Mouse (Mus musculus): ENCODE measurements at regions not wholly inside any gene's neighbourhood (a gene's known extent, or its start where the extent isn't known, plus 50 kb on each side); places are given as distances from the start of the nearest gene placed in this dataset.

- Histone ChIP-seq H3K4me2 (no peak overlapping the region), H3K9ac (no peak overlapping the region), H3K27ac (no peak overlapping the region), H3K4me1 (no peaks in the 10 kb centered on the region), H3K27me3 (no peaks in the 10 kb centered on the region), H3K4me3 (no peak overlapping the region), H3K9me3 (no peaks in the 10 kb centered on the region), H3K36me3 (no peaks in the 10 kb centered on the region)
- WGBS: 21% methylated on average over 9 of the region's 9 CpGs
- no peak for ATAC-seq (ENCODE audit: borderline replicate concordance, extremely low read depth, low FRiP score, low TSS enrichment)
These were observed 62.0 kb upstream of the Egflam start for GRCm38 (mm10) chr15:7459992-7460820.

- Histone ChIP-seq H3K27ac (no peak overlapping the region), H3K4me2 (no peak overlapping the region), H3K9me3 (no peaks in the 10 kb centered on the region), H3K4me3 (no peak overlapping the region), H3K27me3 (no peaks in the 10 kb centered on the region), H3K36me3 (no peaks in the 10 kb centered on the region), H3K4me1 (no peaks in the 10 kb centered on the region), H3K9ac (no peak overlapping the region)
- 70% methylated on average over 18 of the region's 18 CpGs for whole genome bisulfite sequencing
- ATAC-seq (ENCODE audit: borderline replicate concordance, extremely low read depth, low FRiP score, low TSS enrichment): no peak
These were observed 64.4 kb upstream of the Egflam start for GRCm38 (mm10) chr15:7462549-7462948.

- 74% methylated on average over 15 of the region's 15 CpGs for WGBS
- no peak overlapping the region for H3K4me2 ChIP-seq
- no peak overlapping the region for H3K27ac ChIP-seq
- no peak overlapping the region for H3K9ac ChIP-seq
- no peak overlapping the region for H3K4me3 ChIP-seq
- H3K9me3 ChIP-seq: no peaks in the 10 kb centered on the region
- H3K4me1 ChIP-seq: no peaks in the 10 kb centered on the region
- no peaks in the 10 kb centered on the region for H3K36me3 ChIP-seq
- H3K27me3 ChIP-seq: no peaks in the 10 kb centered on the region
- ATAC-seq (ENCODE audit: borderline replicate concordance, extremely low read depth, low FRiP score, low TSS enrichment): no peak
These were observed 65.5 kb upstream of the Egflam start for GRCm38 (mm10) chr15:7463444-7464350.

- peak; percentile 85 for ATAC-seq (ENCODE audit: borderline replicate concordance, extremely low read depth, low FRiP score, low TSS enrichment)
- Histone ChIP-seq H3K27me3 (no peaks in the 10 kb centered on the region; the same call in 1 of the 2 replicates), H3K4me2 (peak overlapping the region; percentile 20; the same call in 1 of the 2 replicates), H3K4me1 (peaks cover 23% of the 10 kb centered on the region), H3K27ac (peak overlapping the region; percentile 72), H3K4me3 (no peak overlapping the region), H3K36me3 (no peaks in the 10 kb centered on the region), H3K9me3 (no peaks in the 10 kb centered on the region), H3K9ac (no peak overlapping the region)
- WGBS: 10% methylated on average over 11 of the region's 11 CpGs
These were observed 82.0 kb upstream of the Egflam start for GRCm38 (mm10) chr15:7480211-7480610.

- Histone ChIP-seq H3K4me2 (peak overlapping the region; percentile 20; the same call in 1 of the 2 replicates), H3K9ac (no peak overlapping the region), H3K4me1 (peaks cover 23% of the 10 kb centered on the region), H3K27ac (peak overlapping the region; percentile 72), H3K27me3 (no peaks in the 10 kb centered on the region; the same call in 1 of the 2 replicates), H3K9me3 (no peaks in the 10 kb centered on the region), H3K4me3 (no peak overlapping the region), H3K36me3 (no peaks in the 10 kb centered on the region)
- peak; percentile 80 for ATAC-seq (ENCODE audit: borderline replicate concordance, extremely low read depth, low FRiP score, low TSS enrichment)
- WGBS: 21% methylated on average over 5 of the region's 5 CpGs
These were observed 82.6 kb upstream of the Egflam start for GRCm38 (mm10) chr15:7480792-7481210.

GRCm38 (mm10) chr15:7483686-7484085 is 85.5 kb upstream of the Egflam start:
- whole genome bisulfite sequencing: 56% methylated on average over 5 of the region's 5 CpGs
- H3K9me3 ChIP-seq: no peaks in the 10 kb centered on the region
- H3K36me3 ChIP-seq: no peaks in the 10 kb centered on the region
- ATAC-seq (ENCODE audit: borderline replicate concordance, extremely low read depth, low FRiP score, low TSS enrichment): no peak
- H3K4me3 ChIP-seq: no peak overlapping the region
- no peak overlapping the region for H3K4me2 ChIP-seq
- no peaks in the 10 kb centered on the region; the same call in 1 of the 2 replicates for H3K27me3 ChIP-seq
- no peak overlapping the region for H3K9ac ChIP-seq
- no peak overlapping the region for H3K27ac ChIP-seq
- peaks cover 23% of the 10 kb centered on the region for H3K4me1 ChIP-seq

GRCm38 (mm10) chr15:7491091-7491490 is 92.9 kb upstream of the Egflam start:
- Histone ChIP-seq H3K9ac (no peak overlapping the region), H3K4me2 (no peak overlapping the region), H3K4me3 (no peak overlapping the region), H3K9me3 (no peaks in the 10 kb centered on the region), H3K27me3 (no peaks in the 10 kb centered on the region), H3K27ac (no peak overlapping the region), H3K4me1 (no peaks in the 10 kb centered on the region), H3K36me3 (no peaks in the 10 kb centered on the region)
- WGBS: 95% methylated on average over 7 of the region's 7 CpGs
- ATAC-seq (ENCODE audit: borderline replicate concordance, extremely low read depth, low FRiP score, low TSS enrichment): no peak

- WGBS: 65% methylated on average over 10 of the region's 10 CpGs
- Histone ChIP-seq H3K9me3 (no peaks in the 10 kb centered on the region), H3K36me3 (no peaks in the 10 kb centered on the region), H3K4me3 (no peak overlapping the region), H3K27ac (no peak overlapping the region), H3K9ac (no peak overlapping the region), H3K27me3 (no peaks in the 10 kb centered on the region), H3K4me1 (no peaks in the 10 kb centered on the region), H3K4me2 (no peak overlapping the region)
- no peak for ATAC-seq (ENCODE audit: borderline replicate concordance, extremely low read depth, low FRiP score, low TSS enrichment)
These were observed 95.0 kb upstream of the Egflam start for GRCm38 (mm10) chr15:7493126-7493669.

GRCm38 (mm10) chr15:7497852-7498251 is 99.7 kb upstream of the Egflam start:
- H3K4me3 ChIP-seq: no peak overlapping the region
- ATAC-seq (ENCODE audit: borderline replicate concordance, extremely low read depth, low FRiP score, low TSS enrichment): no peak

GRCm38 (mm10) chr15:7508535-7508934 is 110.3 kb upstream of the Egflam start:
- no peak overlapping the region for H3K4me2 ChIP-seq
- ATAC-seq (ENCODE audit: borderline replicate concordance, extremely low read depth, low FRiP score, low TSS enrichment): no peak
- no peaks in the 10 kb centered on the region for H3K4me1 ChIP-seq
- H3K27ac ChIP-seq: no peak overlapping the region
- no peak overlapping the region for H3K4me3 ChIP-seq
- WGBS: 57% methylated on average over 8 of the region's 8 CpGs
- no peaks in the 10 kb centered on the region for H3K9me3 ChIP-seq
- no peak overlapping the region for H3K9ac ChIP-seq
- H3K36me3 ChIP-seq: no peaks in the 10 kb centered on the region
- no peaks in the 10 kb centered on the region for H3K27me3 ChIP-seq

More at GRCm38 (mm10) chr15:7497852-7498251, 99.7 kb upstream of the Egflam start:
- no peaks in the 10 kb centered on the region for H3K36me3 ChIP-seq
- no peak overlapping the region for H3K9ac ChIP-seq
- 92% methylated on average over 4 of the region's 4 CpGs for WGBS
- H3K27me3 ChIP-seq: no peaks in the 10 kb centered on the region
- H3K4me1 ChIP-seq: no peaks in the 10 kb centered on the region
- no peak overlapping the region for H3K4me2 ChIP-seq
- no peak overlapping the region for H3K27ac ChIP-seq
- H3K9me3 ChIP-seq: no peaks in the 10 kb centered on the region

- Histone ChIP-seq H3K4me2 (no peak overlapping the region), H3K36me3 (no peaks in the 10 kb centered on the region), H3K27ac (no peak overlapping the region), H3K27me3 (no peaks in the 10 kb centered on the region), H3K9ac (no peak overlapping the region), H3K9me3 (no peaks in the 10 kb centered on the region), H3K4me1 (no peaks in the 10 kb centered on the region), H3K4me3 (no peak overlapping the region)
- ATAC-seq (ENCODE audit: borderline replicate concordance, extremely low read depth, low FRiP score, low TSS enrichment): no peak
- WGBS: 72% methylated on average over 13 of the region's 13 CpGs
These were observed 116.6 kb upstream of the Egflam start for GRCm38 (mm10) chr15:7514743-7515273.

All from lung, embryonic 15.5 days (tissue).